Mouse (Mus musculus) brain, embryonic 14.5 days (tissue): ENCODE results near the gene Nudcd3. TPM values are rescaled to one million over a fixed set of nuclear protein-coding genes. Genes with fewer than 3 reads are reported as not detected.

Experiments used
- DNase-seq: peaks from one replicate; pipeline ENCODE4 v3.0.0-alpha.2; 2011; ENCODE audit warnings: low read depth
- CTCF ChIP-seq: fragments of 200-500 bp; IDR thresholded peaks from 2 replicates; pipeline ENCODE4 v1.5.1; 2012; ENCODE audit warnings: inconsistent platforms, mild to moderate bottlenecking, moderate library complexity, borderline replicate concordance; ENCODE audit not compliant: insufficient read depth, insufficient read length; ENCODE audit errors: extremely low read depth
- POLR2A ChIP-seq: fragments of 200-500 bp; IDR thresholded peaks from 2 replicates; pipeline ENCODE4 v1.6.1; 2012; ENCODE audit warnings: mild to moderate bottlenecking, inconsistent platforms, borderline replicate concordance; ENCODE audit not compliant: poor library complexity, insufficient read depth, insufficient read length, severe bottlenecking; ENCODE audit errors: extremely low read depth
- polyA plus RNA-seq: library from polyadenylated mRNA; depleted of rRNA; stranded (reverse); fragments of >200 nt; gene quantifications from 2 replicates; pipeline ENCODE4 v1.2.3, GENCODE M21; 2012; rRNA removed

Nudcd3 gene
- polyA plus RNA-seq, 1 experiment, result 80.9 TPM

GRCm38 (mm10) chr11:6064215-6065045 is 135.8 kb downstream of the Nudcd3 start:
- DNase-seq, result peak; percentile 59
- TF ChIP-seq CTCF (no peak), POLR2A (no peak)

- TF ChIP-seq POLR2A (no peak), CTCF (no peak)
- no peak for DNase-seq
Observed at GRCm38 (mm10) chr11:6063501-6064214, 136.6 kb downstream of the Nudcd3 start.

- DNase-seq, result no peak
- TF ChIP-seq CTCF, result no peak
- TF ChIP-seq POLR2A, result no peak
Observed at GRCm38 (mm10) chr11:6063065-6063464, 137.2 kb downstream of the Nudcd3 start.

- no peak for TF ChIP-seq CTCF
- no peak for TF ChIP-seq POLR2A
Observed at GRCm38 (mm10) chr11:6062329-6062728, 137.9 kb downstream of the Nudcd3 start.

GRCm38 (mm10) chr11:6061891-6062290 is 138.3 kb downstream of the Nudcd3 start:
- DNase-seq, result no peak
- TF ChIP-seq POLR2A (no peak), CTCF (no peak)

More at GRCm38 (mm10) chr11:6062329-6062728, 137.9 kb downstream of the Nudcd3 start:
- DNase-seq, result no peak

- TF ChIP-seq POLR2A (no peak), CTCF (no peak)
- DNase-seq, result no peak
Observed at GRCm38 (mm10) chr11:6059162-6059561, 141.1 kb downstream of the Nudcd3 start.

Other genes with a start within 250 kb of the Nudcd3 start
- 74.7 and 106 TPM in 2 replicates for gene Ykt6, start 244.7 kb downstream of the Nudcd3 start, polyA plus RNA-seq
- gene Camk2b, start 134.1 kb downstream of the Nudcd3 start, polyA plus RNA-seq, result 87.5 and 126 TPM in 2 replicates
- 0.06 and 0.14 TPM in 2 replicates for gene A730071L15Rik, start 386 bp downstream of the Nudcd3 start, polyA plus RNA-seq
- 0.21 and 0.23 TPM in 2 replicates for gene Npc1l1, start 29.7 kb upstream of the Nudcd3 start, polyA plus RNA-seq
- 47.5 and 60.2 TPM in 2 replicates for gene Ddx56, start 67.4 kb upstream of the Nudcd3 start, polyA plus RNA-seq
- gene Tmed4, start 74.5 kb upstream of the Nudcd3 start, polyA plus RNA-seq, result 145 and 218 TPM in 2 replicates
- 59.1 and 89.5 TPM in 2 replicates for gene Ogdh, start 91.2 kb upstream of the Nudcd3 start, polyA plus RNA-seq
- 65.3 and 153 TPM in 2 replicates for gene Zmiz2, start 188.7 kb upstream of the Nudcd3 start, polyA plus RNA-seq
- gene Ppia, start 215.0 kb upstream of the Nudcd3 start, polyA plus RNA-seq, result 2,174 and 2,845 TPM in 2 replicates
- gene H2afv, start 244.0 kb upstream of the Nudcd3 start, polyA plus RNA-seq, result 207 and 320 TPM in 2 replicates